Mouse (Mus musculus) large intestine, adult 2 months (tissue): ENCODE data around the gene Idh2. TPM values are rescaled to one million over a fixed set of nuclear protein-coding genes. Genes with fewer than 3 reads are reported as not detected.
"Not testable (repeated sequence)": the region's sequence is repeated elsewhere in the genome, so short reads cannot be mapped to it uniquely, and the experiment has no call there.

ENCODE experiments used
- DNase-seq: peaks from one replicate; pipeline ENCODE4 v3.0.0-alpha.2; 2012; ENCODE audit warnings: low read depth, low spot score
- WGBS: fragments of 180-500 bp; shearing (Covaris S2); methylation state at CpG from one replicate; pipeline ENCODE4 v1.1.7; 2018; 5-methylcytosine and 5-hydroxymethylcytosine counted together
- polyA plus RNA-seq: library from polyadenylated mRNA; depleted of rRNA; stranded (reverse); fragments of >200 nt; gene quantifications from 2 replicates; pipeline ENCODE4 v1.2.3, GENCODE M21; 2012; rRNA removed

Idh2 gene
- polyA plus RNA-seq: 136 and 156 TPM in 2 replicates

GRCm38 (mm10) chr7:80115224-80115590, at the start of gene Idh2:
Gene Idh2, minus strand, starts transcription at chr7:80115392.
- no peak for DNase-seq
- WGBS: under 1% methylated on average over 29 of the region's 29 CpGs

- 25% methylated on average over 8 of the region's 8 CpGs for WGBS
- no peak for DNase-seq
Measured at GRCm38 (mm10) chr7:80160945-80161306, 45.7 kb upstream of the Idh2 start.

- WGBS: 17% methylated on average over 7 of the region's 7 CpGs
- DNase-seq: peak; percentile 92
Measured at GRCm38 (mm10) chr7:80160293-80160944, 45.2 kb upstream of the Idh2 start.

- no peak for DNase-seq
- 60% methylated on average over 8 of the region's 8 CpGs for WGBS
Measured at GRCm38 (mm10) chr7:80158496-80159268, 43.5 kb upstream of the Idh2 start.

GRCm38 (mm10) chr7:80156711-80157227, 41.6 kb upstream of the Idh2 start:
- 24% methylated on average over 13 of the region's 13 CpGs for WGBS
- DNase-seq: peak; percentile 80

- DNase-seq: no peak
- 74% methylated on average over 3 of the region's 3 CpGs for WGBS
Measured at GRCm38 (mm10) chr7:80154689-80155088, 39.5 kb upstream of the Idh2 start.

- DNase-seq: no peak
- 95% methylated on average over 8 of the region's 8 CpGs for WGBS
Measured at GRCm38 (mm10) chr7:80152756-80153155, 37.6 kb upstream of the Idh2 start.

GRCm38 (mm10) chr7:80152152-80152551, 37.0 kb upstream of the Idh2 start:
- no peak for DNase-seq
- 75% methylated on average over 6 of the region's 6 CpGs for WGBS

GRCm38 (mm10) chr7:80149356-80149755, 34.2 kb upstream of the Idh2 start:
- WGBS: 64% methylated on average over 9 of the region's 9 CpGs
- DNase-seq: no peak

- no peak for DNase-seq
Measured at GRCm38 (mm10) chr7:80146077-80146476, 30.9 kb upstream of the Idh2 start.

GRCm38 (mm10) chr7:80144695-80145094, 29.5 kb upstream of the Idh2 start:
- 83% methylated on average over 7 of the region's 7 CpGs for WGBS
- DNase-seq: no peak

More at GRCm38 (mm10) chr7:80146077-80146476, 30.9 kb upstream of the Idh2 start:
- 68% methylated on average over 8 of the region's 8 CpGs for WGBS

- no peak for DNase-seq
- 48% methylated on average over 22 of the region's 22 CpGs for WGBS
Measured at GRCm38 (mm10) chr7:80143331-80144273, 28.4 kb upstream of the Idh2 start.

- no peak for DNase-seq
- WGBS: 18% methylated on average over 9 of the region's 9 CpGs
Measured at GRCm38 (mm10) chr7:80140815-80141214, 25.6 kb upstream of the Idh2 start.

- no peak for DNase-seq
- 92% methylated on average over 1 of the region's 1 CpGs for WGBS
Measured at GRCm38 (mm10) chr7:80138375-80138774, 23.2 kb upstream of the Idh2 start.

GRCm38 (mm10) chr7:80135173-80135532, 20.0 kb upstream of the Idh2 start:
- no peak for DNase-seq
- WGBS: 53% methylated on average over 1 of the region's 1 CpGs

- WGBS: 11% methylated on average over 8 of the region's 8 CpGs
- no peak for DNase-seq
Measured at GRCm38 (mm10) chr7:80134454-80135172, 19.4 kb upstream of the Idh2 start.

- WGBS: 55% methylated on average over 9 of the region's 9 CpGs
- no peak for DNase-seq
Measured at GRCm38 (mm10) chr7:80132541-80132940, 17.3 kb upstream of the Idh2 start.

- DNase-seq: not testable (repeated sequence)
- WGBS: 63% methylated on average over 7 of the region's 7 CpGs
Measured at GRCm38 (mm10) chr7:80131315-80131714, 16.1 kb upstream of the Idh2 start.

- 41% methylated on average over 12 of the region's 12 CpGs for WGBS
- no peak for DNase-seq
Measured at GRCm38 (mm10) chr7:80130344-80131055, 15.3 kb upstream of the Idh2 start.
